Mouse (Mus musculus): ENCODE results near the gene Arl5c. TPM values are rescaled to one million over a fixed set of nuclear protein-coding genes. Genes with fewer than 3 reads are reported as not detected.

The Arl5c gene
- polyA plus RNA-seq, 1 experiment = 2.8 TPM

DNA sequence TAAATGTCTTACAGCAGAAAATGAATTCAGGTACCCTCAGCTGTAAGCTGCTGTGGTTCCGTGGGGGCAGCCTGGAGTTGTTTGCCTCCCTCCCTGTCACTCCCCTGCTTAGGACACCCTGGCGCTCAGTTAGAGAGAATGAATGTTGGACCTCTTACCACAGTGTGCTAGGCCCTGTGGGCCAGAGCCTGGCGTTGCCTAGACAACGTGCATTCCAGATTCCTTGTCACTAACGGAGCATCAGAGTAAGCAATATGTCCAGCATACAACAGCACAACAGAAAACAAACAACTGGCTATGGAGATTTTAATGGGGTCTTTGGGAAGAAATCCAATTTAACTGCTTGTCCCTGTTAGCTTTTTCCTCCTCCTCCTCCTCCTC, 36.7 kb downstream of the Arl5c start:
- Histone ChIP-seq H3K27ac (ENCODE audit: insufficient read depth, low read length) (no peak overlapping the region), H3K27me3 (ENCODE audit: control insufficient read depth, insufficient read depth, low read length, poor library complexity, severe bottlenecking) (no peaks in the 10 kb centered on the region)
- TF ChIP-seq POLR2A (IDR thresholded peaks at IDR 0.05; ENCODE audit: insufficient read depth, low read length) (no peak), CTCF (IDR thresholded peaks at IDR 0.05; ENCODE audit: low read depth, low read length) (no peak), EP300 (IDR thresholded peaks at IDR 0.05; ENCODE audit: insufficient read depth, low read depth, low read length) (no peak)

DNA sequence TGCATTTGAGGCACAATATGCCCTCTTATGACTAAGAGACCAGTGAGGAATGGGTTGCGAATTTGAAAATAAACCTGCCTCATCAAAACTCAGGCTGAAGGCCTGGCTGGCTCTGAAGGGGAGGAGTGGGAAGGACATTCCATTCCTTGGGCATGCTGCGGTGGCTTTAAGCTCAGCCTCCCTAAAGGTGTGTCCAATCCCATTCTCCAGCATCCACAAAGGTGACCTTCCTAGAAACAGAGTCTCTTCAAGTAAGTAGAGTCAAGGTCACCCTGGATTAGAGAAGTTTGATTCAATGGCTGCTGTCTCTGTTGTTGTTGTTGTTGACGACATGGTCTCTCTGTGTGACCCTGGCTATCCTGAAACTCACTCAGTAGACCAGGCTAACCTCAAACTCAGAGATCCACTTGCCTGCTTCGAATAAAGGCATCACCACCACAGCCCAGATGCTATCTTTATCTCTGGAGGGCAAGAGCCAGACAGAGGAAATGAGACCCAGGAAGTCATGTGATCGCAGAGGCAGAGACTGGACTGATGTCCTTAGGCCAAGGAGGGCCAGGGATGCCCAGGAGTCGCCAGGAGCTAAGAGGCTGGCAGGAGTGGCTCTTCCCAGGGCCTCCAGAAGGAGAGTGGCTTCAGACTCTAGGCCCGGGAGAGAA, 37.2 kb downstream of the Arl5c start:
- Histone ChIP-seq H3K9ac (ENCODE audit: low read depth, poor library complexity, severe bottlenecking) (no peak overlapping the region), H3K36me3 (ENCODE audit: control insufficient read depth, insufficient read depth, low read length, poor library complexity, severe bottlenecking) (no peaks in the 10 kb centered on the region), H3K27ac (ENCODE audit: insufficient read depth, low read length) (0 out of 2 replicates have a peak overlapping the region, but pooled peaks have one; percentile 33), H3K27me3 (ENCODE audit: control insufficient read depth, insufficient read depth, low read length, poor library complexity, severe bottlenecking) (no peaks in the 10 kb centered on the region), H3K4me3 (ENCODE audit: low read depth, low read length) (no peak overlapping the region), H3K9me3 (replicated peaks; ENCODE audit: control insufficient read depth, insufficient read depth, low read length, poor library complexity, severe bottlenecking) (no peaks in the 10 kb centered on the region), H3K4me1 (ENCODE audit: control insufficient read depth, insufficient read depth, low read length) (peaks cover 9% of the 10 kb centered on the region)
- no peak for TF ChIP-seq CTCF (IDR thresholded peaks at IDR 0.05; ENCODE audit: low read depth, low read length)

More for the DNA sequence above, 36.7 kb downstream of the Arl5c start:
- H3K9ac ChIP-seq (ENCODE audit: low read depth, poor library complexity, severe bottlenecking) = no peak overlapping the region
- H3K9me3 ChIP-seq (replicated peaks; ENCODE audit: control insufficient read depth, insufficient read depth, low read length, poor library complexity, severe bottlenecking) = no peaks in the 10 kb centered on the region
- H3K4me1 ChIP-seq (ENCODE audit: control insufficient read depth, insufficient read depth, low read length) = peaks cover 12% of the 10 kb centered on the region
- no peak overlapping the region for H3K4me3 ChIP-seq (ENCODE audit: low read depth, low read length)
- no peaks in the 10 kb centered on the region for H3K36me3 ChIP-seq (ENCODE audit: control insufficient read depth, insufficient read depth, low read length, poor library complexity, severe bottlenecking)

DNA sequence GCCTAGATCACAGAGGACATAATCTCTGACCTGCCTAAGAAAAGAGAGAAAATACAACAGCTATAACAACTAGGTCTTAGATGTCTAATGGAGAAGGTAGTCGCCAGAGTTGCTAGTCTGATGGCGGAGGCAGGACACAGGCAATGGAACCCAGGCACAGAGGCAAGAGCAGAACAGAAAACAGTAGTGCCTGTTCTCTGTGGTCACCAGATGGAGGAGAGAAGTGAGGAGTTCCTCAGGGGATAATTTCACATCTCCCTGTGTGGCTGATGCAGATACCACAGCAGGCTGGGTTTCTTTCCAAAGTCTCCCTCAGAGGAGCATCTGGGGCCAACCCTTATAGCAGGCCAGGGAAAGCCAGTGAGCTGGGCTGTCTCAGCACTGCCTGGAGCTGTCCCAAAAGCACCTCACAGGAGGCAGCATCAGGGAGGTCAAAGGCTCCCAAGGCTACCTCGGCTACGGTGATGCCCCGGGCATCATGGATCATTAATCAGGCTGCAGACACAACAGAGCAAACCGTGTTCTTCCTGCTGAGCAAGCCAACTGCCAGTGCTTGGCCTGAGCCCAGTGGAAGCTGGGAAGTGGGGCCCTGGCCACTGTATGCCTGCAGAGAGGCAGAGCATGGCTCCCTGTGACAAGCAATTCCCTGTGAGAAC, 38.9 kb downstream of the Arl5c start:
- no peak overlapping the region for H3K4me3 ChIP-seq (ENCODE audit: low read depth, low read length)
- H3K4me1 ChIP-seq (ENCODE audit: control insufficient read depth, insufficient read depth, low read length) = peaks cover 12% of the 10 kb centered on the region
- no peaks in the 10 kb centered on the region for H3K36me3 ChIP-seq (ENCODE audit: control insufficient read depth, insufficient read depth, low read length, poor library complexity, severe bottlenecking)
- no peak for TF ChIP-seq POLR2A (IDR thresholded peaks at IDR 0.05; ENCODE audit: insufficient read depth, low read length)
- no peak for TF ChIP-seq CTCF (IDR thresholded peaks at IDR 0.05; ENCODE audit: low read depth, low read length)
- no peak for TF ChIP-seq EP300 (IDR thresholded peaks at IDR 0.05; ENCODE audit: insufficient read depth, low read depth, low read length)
- H3K9ac ChIP-seq (ENCODE audit: low read depth, poor library complexity, severe bottlenecking) = no peak overlapping the region
- no peaks in the 10 kb centered on the region for H3K27me3 ChIP-seq (ENCODE audit: control insufficient read depth, insufficient read depth, low read length, poor library complexity, severe bottlenecking)
- H3K9me3 ChIP-seq (replicated peaks; ENCODE audit: control insufficient read depth, insufficient read depth, low read length, poor library complexity, severe bottlenecking) = no peaks in the 10 kb centered on the region
- H3K27ac ChIP-seq (ENCODE audit: insufficient read depth, low read length) = no peak overlapping the region

DNA sequence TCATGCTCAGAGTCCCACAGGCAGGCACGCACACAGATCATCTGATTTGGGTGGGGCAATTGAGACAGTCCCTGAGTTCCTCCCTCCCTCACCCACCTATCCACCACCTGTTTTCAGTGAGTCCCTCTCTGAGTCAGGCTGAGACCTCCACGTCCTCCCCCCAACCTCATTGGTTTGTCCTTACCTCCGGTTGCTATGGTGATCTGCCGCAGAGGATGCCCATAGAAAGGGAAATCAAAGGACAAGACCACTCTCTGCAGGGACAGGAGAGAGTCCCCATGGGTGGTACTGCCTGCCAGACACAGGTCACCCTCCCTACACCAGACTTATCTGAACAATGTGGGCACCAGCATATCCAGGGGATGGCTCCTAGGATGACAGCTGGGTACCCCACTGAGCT, 40.1 kb downstream of the Arl5c start:
- Histone ChIP-seq H3K36me3 (ENCODE audit: control insufficient read depth, insufficient read depth, low read length, poor library complexity, severe bottlenecking) (no peaks in the 10 kb centered on the region), H3K27me3 (ENCODE audit: control insufficient read depth, insufficient read depth, low read length, poor library complexity, severe bottlenecking) (no peaks in the 10 kb centered on the region), H3K27ac (ENCODE audit: insufficient read depth, low read length) (no peak overlapping the region), H3K9ac (ENCODE audit: low read depth, poor library complexity, severe bottlenecking) (no peak overlapping the region), H3K4me1 (ENCODE audit: control insufficient read depth, insufficient read depth, low read length) (peaks cover 12% of the 10 kb centered on the region), H3K4me3 (ENCODE audit: low read depth, low read length) (no peak overlapping the region), H3K9me3 (replicated peaks; ENCODE audit: control insufficient read depth, insufficient read depth, low read length, poor library complexity, severe bottlenecking) (no peaks in the 10 kb centered on the region)
- TF ChIP-seq EP300 (IDR thresholded peaks at IDR 0.05; ENCODE audit: insufficient read depth, low read depth, low read length) (no peak), POLR2A (IDR thresholded peaks at IDR 0.05; ENCODE audit: insufficient read depth, low read length) (no peak), CTCF (IDR thresholded peaks at IDR 0.05; ENCODE audit: low read depth, low read length) (no peak)

DNA sequence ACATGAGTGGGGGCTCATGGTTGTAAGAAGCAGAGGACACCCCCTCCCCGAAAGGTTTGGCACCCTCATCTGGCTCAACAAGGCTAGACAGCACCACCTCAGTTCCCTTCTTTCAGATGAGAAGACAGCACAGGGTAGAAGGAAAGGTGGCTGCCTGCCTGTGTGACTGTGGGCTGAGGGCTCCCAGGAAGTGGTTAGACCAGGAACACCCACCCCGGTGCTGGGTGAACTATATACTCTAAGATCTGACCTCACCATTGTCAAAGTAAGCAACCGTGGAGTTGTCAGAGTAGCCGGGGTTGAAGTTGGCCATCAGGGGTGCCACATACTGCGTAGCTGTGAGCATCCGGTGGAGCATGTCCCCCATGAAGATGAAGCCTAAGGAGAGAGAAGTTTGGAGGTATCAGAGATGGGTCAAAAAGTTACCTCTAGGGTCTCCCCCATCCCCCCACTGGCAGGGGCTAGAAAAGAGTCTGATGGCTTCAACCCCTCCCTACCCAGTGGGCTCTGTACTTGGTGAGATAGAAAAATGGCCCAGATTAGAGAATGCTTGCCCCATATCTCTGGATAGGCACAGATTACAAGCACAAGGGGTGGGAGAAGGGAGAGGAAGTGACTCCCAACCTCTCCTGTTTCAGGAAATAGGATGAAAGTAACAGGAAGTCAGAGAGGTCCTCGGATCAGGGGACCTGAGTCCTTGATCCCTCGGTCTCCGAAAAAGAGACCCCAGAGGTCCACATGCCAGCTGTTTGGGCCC, 40.7 kb downstream of the Arl5c start:
- no peak for TF ChIP-seq EP300 (IDR thresholded peaks at IDR 0.05; ENCODE audit: insufficient read depth, low read depth, low read length)
- no peak for TF ChIP-seq CTCF (IDR thresholded peaks at IDR 0.05; ENCODE audit: low read depth, low read length)
- TF ChIP-seq POLR2A (IDR thresholded peaks at IDR 0.05; ENCODE audit: insufficient read depth, low read length) = no peak
- H3K27me3 ChIP-seq (ENCODE audit: control insufficient read depth, insufficient read depth, low read length, poor library complexity, severe bottlenecking) = no peaks in the 10 kb centered on the region
- no peaks in the 10 kb centered on the region for H3K9me3 ChIP-seq (replicated peaks; ENCODE audit: control insufficient read depth, insufficient read depth, low read length, poor library complexity, severe bottlenecking)
- no peaks in the 10 kb centered on the region for H3K36me3 ChIP-seq (ENCODE audit: control insufficient read depth, insufficient read depth, low read length, poor library complexity, severe bottlenecking)
- no peak overlapping the region for H3K4me3 ChIP-seq (ENCODE audit: low read depth, low read length)
- peaks cover 12% of the 10 kb centered on the region for H3K4me1 ChIP-seq (ENCODE audit: control insufficient read depth, insufficient read depth, low read length)
- H3K9ac ChIP-seq (ENCODE audit: low read depth, poor library complexity, severe bottlenecking) = no peak overlapping the region
- no peak overlapping the region for H3K27ac ChIP-seq (ENCODE audit: insufficient read depth, low read length)

All from ES-Bruce4 (cell line).